Mouse (Mus musculus): ENCODE data around the gene Cerk.
"Not testable (repeated sequence)": the region's sequence is repeated elsewhere in the genome, so short reads cannot be mapped to it uniquely, and the experiment has no call there.

The Cerk gene

DNA sequence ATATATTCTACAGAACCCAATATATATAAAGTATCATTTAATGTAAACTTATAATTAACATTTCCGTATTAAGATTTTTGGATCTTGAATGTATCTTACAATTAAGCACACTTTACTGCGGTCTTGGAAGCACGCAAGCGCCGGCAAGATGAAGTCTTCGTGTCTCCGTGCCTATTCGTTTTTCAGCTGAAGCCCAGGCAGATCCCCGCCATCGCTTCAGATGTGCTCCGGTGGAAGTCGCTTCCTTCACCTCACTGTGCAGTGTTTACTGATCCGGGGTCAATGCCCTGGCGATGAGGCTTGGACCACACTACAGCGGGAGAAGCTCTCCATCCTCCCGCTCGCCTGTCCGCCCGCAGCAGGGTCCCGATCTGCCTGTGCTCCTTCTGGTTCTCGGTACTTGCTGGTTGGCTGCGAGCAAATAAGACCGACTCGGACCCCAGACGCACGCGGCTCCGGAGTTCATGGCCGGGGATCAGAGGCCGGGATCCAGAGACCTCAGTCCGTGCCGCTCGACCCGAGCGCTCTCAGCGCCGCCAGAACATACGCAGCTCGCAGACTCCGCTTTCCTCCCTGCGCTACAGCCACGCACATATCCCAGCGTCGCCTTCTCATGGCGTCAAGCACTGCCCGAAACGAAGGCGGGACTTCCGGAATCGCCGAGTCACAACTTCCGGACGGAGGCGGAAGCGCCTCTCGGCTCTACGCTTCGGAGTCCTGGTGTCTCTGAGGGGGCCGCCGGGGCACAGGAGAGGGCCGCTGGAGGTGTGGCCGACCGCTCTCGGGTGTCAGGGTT is 28.0 kb upstream of the Cerk start, which contains the start of gene Tbc1d22a:
Gene Tbc1d22a, plus strand, starts transcription at position 707 of the 796 bp plus-strand sequence.
- ATAC-seq (ENCODE audit: insufficient number of reproducible peaks, low FRiP score, low TSS enrichment), result peak; percentile 93

DNA sequence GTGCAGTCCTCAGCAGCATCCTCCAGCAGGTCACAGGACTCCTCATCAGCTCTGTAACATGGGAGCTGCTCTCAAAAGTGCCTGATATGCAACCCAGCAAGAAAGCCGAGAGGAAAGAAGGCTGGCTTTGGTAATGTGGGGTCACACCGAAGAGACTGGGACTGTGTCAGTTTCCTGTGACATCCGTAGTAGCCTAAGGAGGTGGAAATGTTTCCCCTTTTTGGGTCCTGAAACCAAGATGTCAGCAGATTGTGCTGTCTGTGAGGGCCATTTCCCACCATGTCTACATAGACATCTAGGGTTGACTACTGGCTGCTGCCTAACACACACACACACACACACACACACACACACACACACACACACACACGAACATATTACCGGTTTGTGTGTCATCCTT is 26.3 kb upstream of the Cerk start:
- not testable (repeated sequence) for ATAC-seq (ENCODE audit: insufficient number of reproducible peaks, low FRiP score, low TSS enrichment)

DNA sequence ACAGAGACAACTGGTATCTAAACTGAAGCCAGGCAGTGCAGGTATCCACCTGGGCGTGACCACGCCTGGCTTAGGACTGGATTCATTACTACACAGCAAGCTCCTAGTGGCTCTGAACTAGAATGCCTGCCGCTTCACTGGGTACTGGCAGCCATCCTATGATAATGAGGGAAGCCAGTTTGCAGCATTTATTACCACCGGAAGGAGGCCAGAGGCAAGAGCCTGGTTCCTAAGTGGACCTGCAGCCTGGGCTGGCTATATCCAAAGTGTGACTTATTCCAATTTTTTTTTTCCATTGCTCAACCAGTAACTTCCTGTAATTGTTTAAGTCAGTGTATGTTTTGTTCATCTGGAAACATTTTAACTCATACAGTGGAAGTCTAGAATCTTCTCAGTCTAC is 20.4 kb upstream of the Cerk start:
- ATAC-seq (ENCODE audit: insufficient number of reproducible peaks, low FRiP score, low TSS enrichment), result no peak

DNA sequence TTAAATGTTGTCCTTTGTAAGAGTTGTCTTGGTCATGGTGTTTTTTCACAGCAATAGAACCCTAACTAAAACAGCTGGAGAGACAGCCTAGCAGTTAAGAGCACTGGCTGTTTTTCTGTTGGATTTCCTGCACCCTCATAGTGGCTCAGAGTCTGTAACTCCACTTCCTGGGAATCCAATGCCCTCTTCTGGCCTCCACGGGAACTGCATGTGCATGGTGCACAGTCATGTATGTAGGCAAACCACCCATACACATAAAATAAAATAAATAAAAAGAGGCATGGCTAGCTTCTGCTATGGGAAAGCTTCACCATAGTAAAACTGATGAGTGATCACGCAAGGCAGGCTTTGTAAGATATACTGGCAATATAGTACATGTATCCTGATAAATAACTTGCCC is 19.4 kb upstream of the Cerk start:
- no peak for ATAC-seq (ENCODE audit: insufficient number of reproducible peaks, low FRiP score, low TSS enrichment)

DNA sequence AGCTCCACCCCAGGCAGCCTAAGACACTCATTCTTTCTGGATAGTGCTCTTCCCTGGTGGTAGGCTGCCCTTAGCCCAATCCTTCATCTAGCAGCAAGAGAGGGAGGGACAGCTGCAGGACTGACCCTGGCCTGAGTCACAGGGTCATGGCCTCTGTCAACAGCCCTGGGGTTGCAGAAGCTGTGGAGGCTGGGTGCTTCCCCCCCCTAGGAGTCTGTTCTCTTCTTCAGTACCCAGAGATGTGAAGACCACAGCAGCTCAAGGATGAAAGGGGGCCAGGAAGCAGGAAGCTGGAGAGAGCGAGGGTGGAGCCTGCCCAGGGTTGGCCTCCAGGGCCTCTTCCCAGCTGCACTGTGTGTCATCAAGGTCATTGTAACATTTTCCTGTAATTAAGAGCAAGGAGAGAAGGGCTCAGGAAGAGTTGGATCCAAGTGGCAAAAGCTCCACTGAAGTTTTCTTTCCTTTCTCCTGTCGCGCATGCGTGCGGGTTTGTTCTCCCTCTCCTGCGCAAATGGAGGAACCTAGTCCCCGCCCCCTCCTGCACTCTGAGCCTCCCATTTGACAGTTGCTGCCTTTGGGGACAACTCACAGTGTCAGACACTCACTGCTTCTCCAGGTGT is 18.1 kb upstream of the Cerk start:
- no peak for ATAC-seq (ENCODE audit: insufficient number of reproducible peaks, low FRiP score, low TSS enrichment)

DNA sequence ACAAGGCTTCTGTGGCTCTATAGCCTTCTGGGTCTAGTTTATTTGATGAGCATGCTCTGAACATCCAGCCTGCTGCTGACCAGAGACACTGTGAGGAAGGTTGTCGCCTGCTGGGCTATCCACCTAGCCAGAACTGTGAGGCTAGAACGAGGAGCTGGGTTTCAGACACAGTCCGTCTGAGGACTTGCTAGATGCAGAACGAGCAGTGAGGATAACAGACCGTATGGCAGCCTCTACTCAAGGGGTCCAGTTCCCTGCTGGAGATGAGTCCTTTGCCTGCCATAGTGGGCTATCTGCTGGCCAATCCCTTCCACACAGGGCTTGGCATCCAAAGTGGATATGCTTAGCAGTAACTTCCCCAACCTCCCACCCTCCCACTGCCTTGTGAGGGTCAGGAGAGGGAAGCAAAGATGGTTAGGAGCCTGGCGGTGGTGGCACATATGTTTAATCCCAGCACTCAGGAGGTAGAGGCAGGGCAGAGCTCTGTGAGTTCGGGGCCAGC is 17.4 kb upstream of the Cerk start:
- no peak for ATAC-seq (ENCODE audit: insufficient number of reproducible peaks, low FRiP score, low TSS enrichment)

DNA sequence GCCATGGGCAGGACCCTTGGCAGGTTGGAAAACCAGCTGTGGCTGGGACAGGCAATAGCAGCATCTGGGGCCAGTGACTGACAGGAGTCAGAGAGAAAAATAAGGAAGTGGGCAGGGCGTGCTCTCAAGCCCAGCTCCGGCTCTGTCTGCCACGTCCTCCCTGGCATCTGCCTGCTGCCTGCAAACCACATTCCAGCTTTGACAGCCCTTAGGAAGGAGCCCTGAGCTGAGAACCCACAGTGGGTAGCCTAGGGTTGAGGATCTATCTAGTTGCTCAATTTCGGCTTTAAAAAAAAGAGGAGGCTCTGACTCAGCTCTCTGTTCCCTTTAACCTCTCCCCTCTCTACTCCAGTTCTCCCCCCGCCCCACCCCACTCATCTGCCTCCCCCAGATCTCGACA is 16.7 kb upstream of the Cerk start:
- ATAC-seq (ENCODE audit: insufficient number of reproducible peaks, low FRiP score, low TSS enrichment), result no peak

DNA sequence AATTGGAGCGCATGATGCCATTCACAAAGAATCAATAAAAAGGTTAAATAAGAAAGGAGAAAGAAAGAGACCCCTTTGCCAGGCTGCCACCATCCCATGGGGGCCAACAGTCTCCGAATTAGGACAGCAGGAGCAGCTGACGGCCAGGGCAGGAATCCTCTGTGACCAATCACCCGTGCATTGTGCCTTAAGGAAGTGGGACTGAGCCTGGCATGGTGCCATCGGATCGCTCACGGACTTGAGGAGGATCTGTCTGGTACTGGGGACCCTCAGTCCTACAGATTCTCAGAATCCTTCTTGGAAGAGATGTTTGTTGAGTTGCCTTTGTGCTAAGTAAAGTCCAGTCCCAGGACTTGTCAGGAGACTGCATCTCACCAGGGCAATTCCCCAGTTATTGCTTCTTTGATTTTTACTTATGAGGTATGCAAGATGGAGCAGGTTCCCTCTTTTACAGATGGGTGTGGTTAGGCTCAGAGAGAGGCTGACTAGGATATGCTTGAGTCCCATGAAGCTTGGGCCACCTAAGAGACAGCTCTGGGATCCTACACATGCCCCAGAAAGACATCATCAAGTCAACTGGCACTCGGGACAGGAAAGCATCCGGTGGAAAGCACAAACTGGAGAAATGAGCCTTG is 15.9 kb upstream of the Cerk start:
- ATAC-seq (ENCODE audit: insufficient number of reproducible peaks, low FRiP score, low TSS enrichment), result no peak

DNA sequence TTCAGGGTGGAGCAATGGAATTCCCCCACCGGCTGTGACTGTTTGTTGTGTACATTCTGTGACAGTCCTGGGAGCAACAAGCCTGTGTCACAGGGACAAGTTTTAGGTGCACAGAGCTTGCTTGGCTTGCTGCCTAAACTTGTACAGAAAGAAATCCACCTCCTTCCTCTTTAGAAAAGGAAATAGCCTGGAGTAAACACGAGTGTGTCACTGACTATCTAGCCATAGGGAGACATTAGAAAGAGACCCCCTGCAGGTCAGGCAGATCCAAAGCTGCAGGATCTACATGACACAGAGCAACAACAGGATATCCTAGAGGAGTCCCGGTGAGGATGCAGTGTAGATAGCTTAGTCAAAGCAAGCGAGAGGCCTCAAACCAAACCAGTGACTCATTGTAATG is 15.2 kb upstream of the Cerk start:
- no peak for ATAC-seq (ENCODE audit: insufficient number of reproducible peaks, low FRiP score, low TSS enrichment)

DNA sequence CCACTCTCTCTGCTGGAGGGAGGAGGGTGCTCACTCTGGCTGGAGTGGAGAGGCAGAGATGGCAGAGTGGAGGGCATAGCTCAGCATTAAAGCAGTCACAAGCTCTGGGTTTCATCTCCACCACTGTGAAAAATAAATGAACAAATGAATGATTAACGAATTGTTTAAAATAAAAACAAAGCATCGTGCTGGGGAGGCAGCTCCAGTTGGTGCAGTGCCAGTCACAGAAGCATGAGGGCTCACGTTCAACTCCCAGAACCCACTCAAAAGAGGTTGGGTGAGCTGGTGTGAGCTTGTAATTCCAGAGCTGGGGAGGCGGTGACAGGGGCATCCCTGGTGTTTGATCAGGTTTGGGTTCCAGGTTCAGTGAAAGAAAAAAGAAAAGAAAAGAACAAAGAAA is 14.2 kb upstream of the Cerk start:
- ATAC-seq (ENCODE audit: insufficient number of reproducible peaks, low FRiP score, low TSS enrichment), result no peak

DNA sequence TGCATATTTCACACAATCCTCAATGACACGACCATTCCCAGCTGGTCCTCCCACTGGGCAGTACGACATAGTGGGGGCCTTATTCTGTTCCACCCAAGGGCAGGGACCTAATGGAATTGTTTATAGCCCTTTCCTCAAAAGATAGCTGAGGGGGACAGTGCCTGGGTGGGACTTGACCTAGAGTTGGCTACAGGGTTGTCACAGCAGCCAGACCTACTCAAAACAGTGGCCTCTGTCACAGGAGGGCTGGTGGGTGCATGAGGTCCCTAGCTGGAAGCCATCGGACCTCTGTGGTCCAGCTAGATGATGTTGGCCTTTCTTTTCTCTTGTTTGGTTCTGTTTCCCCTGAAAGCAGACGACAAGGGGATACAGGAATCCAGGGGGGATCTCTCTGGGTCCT is 13.5 kb upstream of the Cerk start:
- ATAC-seq (ENCODE audit: insufficient number of reproducible peaks, low FRiP score, low TSS enrichment), result no peak

DNA sequence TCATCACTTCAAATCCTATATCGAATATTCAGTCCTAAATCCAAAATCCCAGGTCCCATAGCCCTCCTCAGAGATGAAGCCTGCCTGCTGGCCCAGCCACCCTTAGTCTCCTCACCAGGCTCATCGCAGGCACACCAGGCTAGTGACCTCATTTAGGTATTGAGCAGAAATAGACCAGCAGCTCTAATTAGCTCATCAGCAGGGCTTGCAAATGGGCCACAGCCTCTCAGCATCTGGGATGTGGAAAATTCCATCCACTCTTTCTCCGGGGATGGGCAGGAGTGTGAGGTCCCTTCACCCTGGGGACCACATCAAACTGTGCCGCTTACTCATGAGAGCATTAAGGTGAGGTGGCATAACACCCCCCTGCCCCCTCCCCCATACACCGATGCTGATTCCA is 13.1 kb upstream of the Cerk start:
- ATAC-seq (ENCODE audit: insufficient number of reproducible peaks, low FRiP score, low TSS enrichment), result 0 out of 2 replicates have a peak, but pooled peaks have one; percentile 49

DNA sequence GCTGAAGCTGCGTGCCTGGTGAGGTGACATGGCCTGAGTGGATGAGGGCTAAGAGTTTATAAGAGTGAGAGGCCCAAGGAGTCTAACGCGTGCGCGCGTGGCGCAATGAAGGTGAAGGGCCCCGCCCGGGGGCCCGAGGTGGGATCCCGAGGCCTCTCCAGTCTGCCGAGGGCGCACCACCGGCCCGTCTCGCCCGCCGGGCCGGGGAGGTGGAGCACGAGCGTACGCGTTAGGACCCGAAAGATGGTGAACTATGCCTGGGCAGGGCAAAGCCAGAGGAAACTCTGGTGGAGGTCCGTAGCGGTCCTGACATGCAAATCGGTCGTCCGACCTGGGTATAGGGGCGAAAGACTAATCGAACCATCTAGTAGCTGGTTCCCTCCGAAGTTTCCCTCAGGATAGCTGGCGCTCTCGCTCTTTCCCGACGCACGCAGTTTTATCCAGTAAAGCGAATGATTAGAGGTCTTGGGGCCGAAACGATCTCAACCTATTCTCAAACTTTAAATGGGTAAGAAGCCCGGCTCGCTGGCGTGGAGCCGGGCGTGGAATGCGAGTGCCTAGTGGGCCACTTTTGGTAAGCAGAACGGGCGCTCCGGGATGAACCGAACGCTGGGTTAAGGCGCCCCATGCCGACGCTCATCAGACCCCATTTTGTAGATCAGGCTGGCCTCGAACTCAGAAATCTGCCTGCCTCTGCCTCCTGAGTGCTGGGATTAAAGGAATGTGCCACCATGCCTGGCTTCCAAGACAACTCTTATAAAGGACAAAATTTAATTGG is 8.9 kb upstream of the Cerk start:
- ATAC-seq (ENCODE audit: insufficient number of reproducible peaks, low FRiP score, low TSS enrichment), result peak; percentile 92

DNA sequence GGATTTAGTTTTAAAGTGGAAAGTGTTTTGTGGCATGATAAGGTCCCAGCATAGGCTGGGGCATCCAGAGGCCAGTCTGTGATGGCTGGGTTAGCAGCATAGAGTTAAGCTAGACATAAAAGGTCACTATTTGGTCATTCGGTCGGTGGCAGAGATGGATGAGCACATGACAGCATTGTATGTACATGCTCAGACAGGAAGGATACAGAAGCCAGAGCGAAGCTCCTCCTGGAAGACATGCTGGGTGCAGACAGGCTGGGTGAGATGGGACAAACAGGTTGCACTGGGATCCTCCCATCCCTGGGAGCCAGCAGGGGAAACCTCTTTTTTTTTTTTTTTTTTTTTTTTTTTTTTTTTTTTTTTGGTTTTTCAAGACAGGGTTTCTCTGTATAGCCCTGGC is 6.0 kb upstream of the Cerk start:
- no peak for ATAC-seq (ENCODE audit: insufficient number of reproducible peaks, low FRiP score, low TSS enrichment)

DNA sequence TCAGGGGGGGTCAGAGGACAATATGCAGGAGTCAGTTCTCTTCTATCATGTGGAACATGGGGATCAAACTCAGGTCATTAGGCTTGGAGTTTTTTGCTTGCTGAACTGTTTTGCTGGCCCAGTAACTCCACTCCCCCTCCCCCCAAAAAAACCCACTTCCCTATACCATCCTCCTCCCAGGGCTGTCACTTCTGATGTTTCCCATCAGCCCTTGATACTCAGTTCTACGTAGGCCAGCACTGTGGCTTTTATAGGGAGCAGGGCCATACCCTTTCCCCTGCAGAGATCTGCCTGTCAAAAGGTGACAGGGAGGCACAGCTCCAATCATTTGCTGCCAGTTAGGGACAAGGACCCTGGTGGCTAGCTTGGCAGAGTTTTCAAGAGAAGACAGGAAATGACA is 5.6 kb upstream of the Cerk start:
- ATAC-seq (ENCODE audit: insufficient number of reproducible peaks, low FRiP score, low TSS enrichment), result no peak

DNA sequence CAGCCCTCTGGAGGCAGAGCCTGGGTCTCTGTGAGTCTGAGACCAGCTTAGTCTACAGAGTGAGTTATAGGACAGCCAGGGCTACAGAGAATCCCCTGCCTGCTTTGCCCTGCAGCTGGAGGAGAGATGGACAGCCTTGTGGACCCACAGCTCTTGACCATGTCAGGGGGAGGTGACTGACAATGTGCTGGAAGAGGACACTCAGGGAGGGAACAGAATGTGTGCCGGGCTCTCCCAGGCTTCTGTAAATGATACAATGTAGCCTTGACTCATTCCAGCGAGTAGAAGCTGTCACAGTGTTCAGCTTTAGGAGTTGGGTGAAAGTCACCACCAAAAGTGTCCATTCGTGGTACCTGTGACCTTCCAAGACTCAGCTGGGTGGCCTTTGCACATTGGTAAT is 4.4 kb upstream of the Cerk start:
- ATAC-seq (ENCODE audit: insufficient number of reproducible peaks, low FRiP score, low TSS enrichment), result no peak

DNA sequence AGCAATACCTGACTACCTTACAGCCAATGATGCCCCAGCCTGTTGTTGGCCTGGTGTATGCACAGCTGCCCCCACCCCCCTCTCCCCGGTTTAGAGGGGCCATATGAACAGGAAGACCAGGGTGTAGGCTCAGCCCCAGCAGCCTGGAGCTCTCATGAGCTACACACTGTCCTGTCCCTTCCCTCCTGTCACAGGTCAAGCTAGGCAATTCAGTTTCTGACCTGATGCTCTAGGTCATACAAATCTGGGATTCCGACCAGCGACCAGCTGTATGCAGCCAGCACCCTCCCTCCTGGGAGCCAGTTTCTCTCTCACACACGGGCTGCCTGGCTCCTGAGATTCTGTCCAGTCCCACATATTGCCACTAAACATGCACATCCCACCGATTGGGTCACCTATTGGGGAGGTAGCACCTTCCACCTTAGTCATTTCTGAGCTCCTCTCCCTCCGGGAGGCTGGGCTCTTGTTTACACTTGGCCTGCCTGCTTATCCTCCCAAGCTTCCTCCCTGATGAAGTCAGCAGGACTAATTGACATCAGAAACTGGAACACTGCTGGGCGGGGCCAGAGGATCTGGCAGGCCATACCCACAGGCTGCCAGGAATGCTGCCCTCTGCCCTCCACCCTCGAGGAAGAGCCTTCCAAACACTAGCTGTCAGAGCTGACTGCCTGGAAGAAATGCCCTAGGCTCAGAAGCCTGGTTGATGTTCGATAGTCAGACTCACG is 3.0 kb upstream of the Cerk start:
- ATAC-seq (ENCODE audit: insufficient number of reproducible peaks, low FRiP score, low TSS enrichment), result peak; percentile 37; the same call in 1 of the 2 replicates

DNA sequence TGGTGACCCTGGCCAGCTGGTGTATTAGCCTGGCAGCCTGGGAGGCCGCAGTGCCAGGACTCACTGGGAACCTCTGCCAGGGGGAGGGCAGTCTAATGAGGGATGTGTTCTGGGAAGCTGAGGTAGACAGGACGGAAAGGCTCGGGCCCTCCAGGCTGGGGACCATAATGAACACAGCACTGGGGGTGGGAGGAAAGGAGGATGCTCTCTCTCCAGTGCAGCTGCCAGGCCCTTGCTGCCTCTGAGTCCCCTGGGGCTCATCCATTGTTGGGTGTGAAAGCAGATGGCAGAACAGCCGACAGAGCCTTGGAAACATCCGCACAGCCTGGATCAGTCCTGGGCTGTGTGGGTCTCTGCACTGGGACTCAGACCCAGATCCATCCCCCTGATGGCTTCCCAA is 2.2 kb upstream of the Cerk start:
- no peak for ATAC-seq (ENCODE audit: insufficient number of reproducible peaks, low FRiP score, low TSS enrichment)

DNA sequence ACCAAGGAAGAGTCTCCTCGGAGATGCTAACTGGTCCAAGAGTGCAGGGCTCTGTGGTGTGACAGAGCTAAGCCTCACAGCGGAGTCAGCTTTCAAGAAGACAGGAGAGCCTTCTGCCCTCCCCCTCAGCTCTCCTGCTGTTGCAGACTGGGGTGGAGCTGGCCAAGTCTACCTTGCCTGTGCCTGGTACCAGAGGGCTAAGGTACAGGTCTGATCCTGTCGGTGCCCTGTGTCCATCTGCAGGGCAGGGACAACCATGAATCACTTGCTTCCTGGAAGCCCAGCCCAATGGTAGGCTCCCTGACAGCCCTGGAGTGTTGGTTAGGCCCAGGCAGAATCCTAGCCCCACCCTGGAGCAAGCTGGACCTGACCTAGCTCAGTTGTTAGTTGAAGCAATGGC is 745 bp upstream of the Cerk start:
- ATAC-seq (ENCODE audit: insufficient number of reproducible peaks, low FRiP score, low TSS enrichment), result no peak
